Mouse (Mus musculus): ENCODE measurements around the gene Ric1.

- TF ChIP-seq POLR2A (IDR thresholded peaks at IDR 0.05; ENCODE audit: borderline replicate concordance, insufficient read depth, low read length) (no peak), CTCF (IDR thresholded peaks at IDR 0.05; ENCODE audit: borderline replicate concordance, insufficient read depth, low read depth, low read length) (no peak)
Measured at GRCm38 (mm10) chr19:29485257-29485948, 36.7 kb upstream of the Ric1 start.

All from cerebellum, adult 2 months (tissue).